Mouse (Mus musculus): ENCODE results near the gene Vav3. TPM values are rescaled to one million over a fixed set of nuclear protein-coding genes. Genes with fewer than 3 reads are reported as not detected.

The Vav3 gene
- polyA plus RNA-seq, 1 experiment = 4.3 TPM

GRCm38 (mm10) chr3:109671716-109672115 is 331.3 kb downstream of the Vav3 start:
- no peak overlapping the region for H3K4me3 ChIP-seq (ENCODE audit: control insufficient read depth, low read depth, low read length)
- TF ChIP-seq CTCF (IDR thresholded peaks at IDR 0.05; ENCODE audit: control insufficient read depth, insufficient read depth, insufficient replicate concordance, low read depth, low read length) (no peak), POLR2A (IDR thresholded peaks at IDR 0.05; ENCODE audit: control insufficient read depth, low read depth, low read length) (no peak)
- H3K27me3 ChIP-seq (ENCODE audit: control insufficient read depth, insufficient read depth, low read length) = no peaks in the 10 kb centered on the region
- no peaks in the 10 kb centered on the region for H3K36me3 ChIP-seq (ENCODE audit: control insufficient read depth, insufficient read depth, low read length)
- H3K27ac ChIP-seq (ENCODE audit: control insufficient read depth, insufficient read depth, low read depth, low read length) = no peak overlapping the region
- no peaks in the 10 kb centered on the region for H3K4me1 ChIP-seq (ENCODE audit: control insufficient read depth, insufficient read depth, low read length)

- H3K27me3 ChIP-seq (ENCODE audit: control insufficient read depth, insufficient read depth, low read length) = no peaks in the 10 kb centered on the region
- no peak overlapping the region for H3K4me3 ChIP-seq (ENCODE audit: control insufficient read depth, low read depth, low read length)
- H3K27ac ChIP-seq (ENCODE audit: control insufficient read depth, insufficient read depth, low read depth, low read length) = no peak overlapping the region
- TF ChIP-seq CTCF (IDR thresholded peaks at IDR 0.05; ENCODE audit: control insufficient read depth, insufficient read depth, insufficient replicate concordance, low read depth, low read length) (no peak), POLR2A (IDR thresholded peaks at IDR 0.05; ENCODE audit: control insufficient read depth, low read depth, low read length) (no peak)
- H3K36me3 ChIP-seq (ENCODE audit: control insufficient read depth, insufficient read depth, low read length) = no peaks in the 10 kb centered on the region
- no peaks in the 10 kb centered on the region for H3K4me1 ChIP-seq (ENCODE audit: control insufficient read depth, insufficient read depth, low read length)
These were observed 332.5 kb downstream of the Vav3 start for GRCm38 (mm10) chr3:109672925-109673324.

- H3K4me1 ChIP-seq (ENCODE audit: control insufficient read depth, insufficient read depth, low read length) = no peaks in the 10 kb centered on the region
- H3K4me3 ChIP-seq (ENCODE audit: control insufficient read depth, low read depth, low read length) = no peak overlapping the region
- no peaks in the 10 kb centered on the region for H3K27me3 ChIP-seq (ENCODE audit: control insufficient read depth, insufficient read depth, low read length)
- TF ChIP-seq POLR2A (IDR thresholded peaks at IDR 0.05; ENCODE audit: control insufficient read depth, low read depth, low read length) (no peak), CTCF (IDR thresholded peaks at IDR 0.05; ENCODE audit: control insufficient read depth, insufficient read depth, insufficient replicate concordance, low read depth, low read length) (no peak)
- no peaks in the 10 kb centered on the region for H3K36me3 ChIP-seq (ENCODE audit: control insufficient read depth, insufficient read depth, low read length)
- H3K27ac ChIP-seq (ENCODE audit: control insufficient read depth, insufficient read depth, low read depth, low read length) = no peak overlapping the region
These were observed 339.8 kb downstream of the Vav3 start for GRCm38 (mm10) chr3:109680281-109680680.

- H3K36me3 ChIP-seq (ENCODE audit: control insufficient read depth, insufficient read depth, low read length) = no peaks in the 10 kb centered on the region
- H3K4me3 ChIP-seq (ENCODE audit: control insufficient read depth, low read depth, low read length) = no peak overlapping the region
- H3K27ac ChIP-seq (ENCODE audit: control insufficient read depth, insufficient read depth, low read depth, low read length) = no peak overlapping the region
- no peaks in the 10 kb centered on the region for H3K27me3 ChIP-seq (ENCODE audit: control insufficient read depth, insufficient read depth, low read length)
- H3K4me1 ChIP-seq (ENCODE audit: control insufficient read depth, insufficient read depth, low read length) = no peaks in the 10 kb centered on the region
- TF ChIP-seq CTCF (IDR thresholded peaks at IDR 0.05; ENCODE audit: control insufficient read depth, insufficient read depth, insufficient replicate concordance, low read depth, low read length) (no peak), POLR2A (IDR thresholded peaks at IDR 0.05; ENCODE audit: control insufficient read depth, low read depth, low read length) (no peak)
These were observed 341.4 kb downstream of the Vav3 start for GRCm38 (mm10) chr3:109681863-109682262.

- Histone ChIP-seq H3K4me3 (ENCODE audit: control insufficient read depth, low read depth, low read length) (no peak overlapping the region), H3K27ac (ENCODE audit: control insufficient read depth, insufficient read depth, low read depth, low read length) (no peak overlapping the region), H3K4me1 (ENCODE audit: control insufficient read depth, insufficient read depth, low read length) (no peaks in the 10 kb centered on the region), H3K27me3 (ENCODE audit: control insufficient read depth, insufficient read depth, low read length) (no peaks in the 10 kb centered on the region), H3K36me3 (ENCODE audit: control insufficient read depth, insufficient read depth, low read length) (no peaks in the 10 kb centered on the region)
- TF ChIP-seq POLR2A (IDR thresholded peaks at IDR 0.05; ENCODE audit: control insufficient read depth, low read depth, low read length) = no peak
- no peak for TF ChIP-seq CTCF (IDR thresholded peaks at IDR 0.05; ENCODE audit: control insufficient read depth, insufficient read depth, insufficient replicate concordance, low read depth, low read length)
These were observed 343.3 kb downstream of the Vav3 start for GRCm38 (mm10) chr3:109683608-109684295.

- no peak for TF ChIP-seq CTCF (IDR thresholded peaks at IDR 0.05; ENCODE audit: control insufficient read depth, insufficient read depth, insufficient replicate concordance, low read depth, low read length)
- no peak for TF ChIP-seq POLR2A (IDR thresholded peaks at IDR 0.05; ENCODE audit: control insufficient read depth, low read depth, low read length)
- Histone ChIP-seq H3K27me3 (ENCODE audit: control insufficient read depth, insufficient read depth, low read length) (no peaks in the 10 kb centered on the region), H3K27ac (ENCODE audit: control insufficient read depth, insufficient read depth, low read depth, low read length) (no peak overlapping the region), H3K4me1 (ENCODE audit: control insufficient read depth, insufficient read depth, low read length) (no peaks in the 10 kb centered on the region), H3K36me3 (ENCODE audit: control insufficient read depth, insufficient read depth, low read length) (no peaks in the 10 kb centered on the region), H3K4me3 (ENCODE audit: control insufficient read depth, low read depth, low read length) (no peak overlapping the region)
These were observed 350.1 kb downstream of the Vav3 start for GRCm38 (mm10) chr3:109690566-109690965.

- H3K27ac ChIP-seq (ENCODE audit: control insufficient read depth, insufficient read depth, low read depth, low read length) = no peak overlapping the region
- H3K4me1 ChIP-seq (ENCODE audit: control insufficient read depth, insufficient read depth, low read length) = no peaks in the 10 kb centered on the region
These were observed 352.2 kb downstream of the Vav3 start for GRCm38 (mm10) chr3:109692613-109693012.

More at GRCm38 (mm10) chr3:109692613-109693012, 352.2 kb downstream of the Vav3 start:
- no peaks in the 10 kb centered on the region for H3K27me3 ChIP-seq (ENCODE audit: control insufficient read depth, insufficient read depth, low read length)
- H3K36me3 ChIP-seq (ENCODE audit: control insufficient read depth, insufficient read depth, low read length) = no peaks in the 10 kb centered on the region
- TF ChIP-seq POLR2A (IDR thresholded peaks at IDR 0.05; ENCODE audit: control insufficient read depth, low read depth, low read length) (no peak), CTCF (IDR thresholded peaks at IDR 0.05; ENCODE audit: control insufficient read depth, insufficient read depth, insufficient replicate concordance, low read depth, low read length) (no peak)
- H3K4me3 ChIP-seq (ENCODE audit: control insufficient read depth, low read depth, low read length) = no peak overlapping the region

Measured in testis, adult 2 months (tissue).